Mouse (Mus musculus) adrenal gland, adult 18-20 months (tissue): ENCODE data around the gene Hnf4a. TPM values are rescaled to one million over a fixed set of nuclear protein-coding genes. Genes with fewer than 3 reads are reported as not detected.
A peak's percentile ranks its signal among the peaks of the same experiment; 100 is the strongest.
"Not testable (repeated sequence)": the region's sequence is repeated elsewhere in the genome, so short reads cannot be mapped to it uniquely, and the experiment has no call there.

ENCODE experiments used
- DNase-seq, 2 experiments: peaks; one replicate each; pipeline ENCODE4 v3.0.0; 2021 to 2022; ENCODE audit warnings: low spot score in 2 of 2
- long read RNA-seq, 2 experiments: library from polyadenylated mRNA; stranded (forward); transcript quantifications; one replicate each; pipeline ENCODE4 v2.0.0; 2021
- total RNA-seq, 2 experiments: library from RNA; stranded (reverse); gene quantifications; 1 replicate in 1 of 2; 2 replicates in 1 of 2; pipeline ENCODE4 v1.2.3; 2021

Gene Hnf4a
- total RNA-seq, result under 1 TPM in 1 of 2 experiments, not detected in 1; 0.73 TPM
- long read RNA-seq, experiment 1, result 0 reads
- long read RNA-seq, experiment 2, result 0 reads

DNA sequence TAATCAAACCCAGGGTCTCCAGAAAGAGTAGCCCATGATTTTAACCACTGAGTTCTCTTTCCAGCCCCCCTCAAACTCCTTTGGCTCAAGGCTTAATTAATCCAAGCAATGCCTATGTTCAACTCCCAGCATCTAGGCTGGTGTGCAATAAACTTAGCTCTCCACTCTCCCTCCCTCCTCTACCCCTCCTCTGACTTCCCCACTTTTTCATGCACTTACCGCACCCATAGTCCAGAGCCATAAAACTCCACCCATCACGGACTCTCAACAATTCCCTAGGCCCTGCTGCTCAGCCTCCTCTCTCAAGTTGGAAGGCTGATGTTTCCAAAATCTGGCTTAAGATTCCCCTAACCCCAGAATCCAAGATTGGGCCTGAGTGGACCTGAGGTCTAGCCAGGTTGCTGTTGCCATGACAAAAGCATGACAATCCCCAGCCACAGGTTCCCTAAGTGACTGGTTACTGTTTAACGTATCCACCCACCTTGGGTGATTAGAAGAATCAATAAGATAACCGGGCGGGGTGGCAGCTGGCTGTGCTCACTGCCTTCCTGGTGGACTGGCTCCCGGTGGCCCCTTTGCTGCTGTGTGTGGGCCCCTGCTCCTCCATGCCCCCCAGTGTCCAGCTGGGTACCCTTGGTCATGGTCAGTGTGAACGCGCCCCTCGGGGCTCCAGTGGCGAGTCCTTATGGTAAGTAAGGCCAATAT is at the start of gene Hnf4a:
Hnf4a (plus strand) TSS at position 509 of the 705 bp plus-strand sequence.
- DNase-seq, result no peak

DNA sequence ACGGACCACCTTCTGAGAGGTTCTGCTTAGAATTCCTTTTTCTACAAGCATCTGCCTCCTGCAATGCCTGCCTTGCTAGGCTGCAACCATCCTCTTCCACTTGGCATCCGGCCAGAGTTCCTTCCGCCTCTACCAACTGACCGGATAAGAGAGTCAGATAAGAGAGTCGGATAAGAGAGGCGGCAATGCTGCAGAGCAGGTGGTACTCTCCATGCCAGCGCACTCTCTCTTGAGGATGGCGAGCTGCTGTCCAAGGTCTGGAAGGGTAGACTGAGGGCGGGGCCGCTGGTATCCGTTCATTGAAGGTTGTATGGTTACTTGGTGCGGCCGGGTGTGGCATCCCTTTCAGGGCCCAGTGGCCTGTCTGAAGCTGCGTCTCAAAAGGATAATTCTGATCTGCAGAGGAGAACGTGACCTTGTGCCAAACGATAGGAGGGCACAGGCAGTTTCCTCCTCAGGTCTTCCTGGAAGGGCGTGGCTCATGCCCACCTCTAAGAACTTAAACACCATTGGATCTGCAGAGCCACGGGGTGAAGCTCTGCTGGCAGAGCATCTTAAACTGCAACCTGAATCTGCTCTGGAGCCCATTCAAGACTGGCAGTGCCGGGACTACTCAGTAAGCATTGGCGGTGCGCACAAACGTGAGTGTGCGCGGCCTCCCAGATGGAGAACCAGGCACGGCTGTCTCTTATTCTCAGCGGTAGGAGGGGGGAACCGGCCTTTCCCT is 47.9 kb upstream of the Hnf4a start:
- DNase-seq, result no peak

DNA sequence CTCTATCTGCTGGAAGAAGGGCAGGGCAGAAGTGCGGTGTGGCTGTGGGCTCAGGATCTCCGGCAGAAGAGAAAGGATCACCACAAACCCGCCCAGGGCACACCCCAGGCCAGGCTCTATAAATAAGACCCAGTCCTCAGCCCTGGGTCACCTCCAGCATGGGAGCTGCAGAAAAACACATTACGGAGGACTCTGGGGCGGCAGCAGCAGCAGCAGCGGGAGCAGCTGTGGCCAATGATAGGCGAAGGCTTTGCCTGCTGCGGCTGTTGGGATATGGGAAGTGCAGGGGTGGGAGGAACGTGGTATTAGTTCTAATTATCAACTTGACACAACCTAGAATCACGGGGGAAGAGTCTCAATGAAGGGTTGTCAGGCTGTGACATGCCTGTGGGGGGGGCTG is 47.2 kb upstream of the Hnf4a start:
- DNase-seq, result no peak

DNA sequence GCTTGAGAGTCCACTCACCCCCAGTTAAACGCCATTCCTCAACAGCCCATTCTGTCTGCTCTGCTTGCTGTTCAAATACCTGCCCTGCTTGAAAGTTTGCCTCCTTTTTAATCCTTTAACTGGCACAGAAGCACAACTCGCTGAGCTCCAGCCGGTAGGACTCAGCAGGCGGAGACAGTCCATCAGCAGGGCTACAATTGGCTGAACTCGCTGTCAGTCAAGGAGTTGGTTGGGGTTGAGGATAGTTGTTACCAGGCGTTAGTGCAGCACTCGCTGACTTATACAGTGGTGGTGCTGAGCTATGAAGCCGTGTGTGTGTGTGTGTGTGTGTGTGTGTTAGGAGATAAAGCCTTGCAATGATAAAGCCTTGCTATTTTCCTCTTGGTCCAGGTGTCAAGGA is 46.0 kb upstream of the Hnf4a start:
- DNase-seq, result no peak

DNA sequence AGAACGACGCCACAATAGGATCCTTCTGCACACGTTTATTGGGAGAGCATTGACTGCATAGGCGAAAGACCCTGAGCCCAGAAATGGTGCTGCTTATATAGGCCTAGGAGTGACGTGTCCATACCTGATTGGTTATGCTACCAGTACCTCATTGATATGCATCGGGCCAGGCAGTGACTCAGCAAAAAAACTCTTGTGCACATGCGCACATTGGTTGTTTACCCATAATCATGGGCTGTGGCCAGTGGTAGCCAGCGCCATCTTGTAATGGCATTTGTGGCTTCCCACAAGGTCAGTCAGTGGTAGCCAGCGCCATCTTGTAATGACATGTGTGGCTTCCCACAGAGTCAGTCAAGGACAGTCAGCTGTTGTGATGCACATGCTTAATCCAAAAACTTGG is 45.3 kb upstream of the Hnf4a start:
- DNase-seq, result not testable (repeated sequence)

DNA sequence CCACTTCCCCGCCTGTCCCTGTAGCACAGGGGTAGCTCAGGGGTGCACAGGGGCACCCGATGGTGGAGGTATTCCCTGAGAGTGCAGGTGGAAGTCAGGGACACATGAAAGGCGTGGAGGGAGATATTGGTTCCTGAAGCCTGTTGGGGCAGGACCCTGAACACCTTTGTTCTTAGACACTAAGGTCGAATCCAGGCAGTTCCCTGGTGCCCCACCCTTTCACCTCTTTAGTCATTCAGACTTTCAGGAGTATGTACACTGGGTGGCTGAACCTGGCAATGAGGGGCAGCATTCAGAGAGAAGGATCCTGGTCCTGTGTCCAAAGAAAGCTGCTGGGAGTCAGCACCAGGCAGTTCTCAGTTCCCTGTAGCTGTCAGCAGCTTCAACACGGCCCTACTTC is 44.2 kb upstream of the Hnf4a start:
- no peak for DNase-seq

DNA sequence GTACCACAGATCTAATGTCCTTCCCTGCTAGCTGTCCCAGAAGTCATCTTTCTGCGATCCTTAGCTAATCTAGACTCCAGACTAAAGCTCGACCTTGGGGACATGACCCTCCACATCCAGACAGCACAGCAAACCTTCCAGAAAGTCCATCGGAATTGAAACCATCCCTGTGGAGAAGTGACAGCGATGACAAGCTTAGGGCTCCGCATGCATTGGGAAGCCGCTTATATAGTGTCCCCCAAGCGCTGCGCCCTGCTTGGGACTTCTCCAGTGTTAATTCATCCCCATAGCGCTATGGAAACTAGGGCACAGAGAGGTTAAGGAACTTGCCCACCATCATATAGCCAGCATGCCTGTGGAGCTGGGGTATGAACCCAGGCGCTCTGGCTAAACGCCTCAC is 43.8 kb upstream of the Hnf4a start:
- DNase-seq, result no peak

DNA sequence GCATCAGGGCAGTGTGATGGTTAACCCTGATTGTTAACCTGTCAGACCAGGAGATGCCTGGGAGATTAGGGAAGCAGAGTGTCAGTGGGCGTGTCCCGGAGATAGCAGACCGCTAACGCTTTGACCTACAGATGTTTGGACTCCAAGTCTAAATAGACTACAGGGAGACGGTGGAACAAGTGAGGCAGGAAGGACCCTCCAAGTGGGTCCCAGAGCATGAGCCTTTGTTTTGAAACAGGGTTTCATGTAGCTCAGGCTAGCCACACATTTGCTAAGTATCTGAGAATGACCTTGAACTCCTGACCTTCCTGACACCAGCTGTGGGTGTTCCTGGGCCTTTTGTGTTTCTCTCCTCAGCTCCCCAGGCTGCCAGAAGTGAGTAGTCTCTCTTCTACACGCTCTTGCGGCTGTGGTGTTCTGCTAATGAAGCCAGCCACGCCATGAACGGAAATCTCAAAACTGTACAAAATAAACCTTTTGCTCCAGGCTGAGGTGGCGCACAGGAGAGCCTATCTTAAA is 43.3 kb upstream of the Hnf4a start:
- no peak for DNase-seq

DNA sequence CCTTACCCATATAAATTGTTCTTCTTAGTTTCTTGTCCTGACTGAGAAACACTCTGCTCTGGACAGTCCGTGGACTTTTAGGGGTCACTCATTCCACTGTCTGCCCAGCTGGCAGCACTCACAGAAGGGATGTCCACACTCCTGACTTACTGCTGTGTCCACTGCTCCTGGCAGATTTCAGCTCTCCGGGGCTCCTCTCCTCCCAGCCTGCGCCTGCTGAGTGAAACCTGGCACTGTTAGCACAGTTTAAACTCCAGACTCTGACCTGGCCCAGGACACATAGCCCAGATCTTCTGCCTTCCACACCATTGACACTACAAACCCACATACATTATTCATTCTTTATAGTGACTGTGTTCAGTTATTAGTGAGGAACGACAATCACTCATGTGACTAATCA is 42.6 kb upstream of the Hnf4a start:
- DNase-seq, result no peak

DNA sequence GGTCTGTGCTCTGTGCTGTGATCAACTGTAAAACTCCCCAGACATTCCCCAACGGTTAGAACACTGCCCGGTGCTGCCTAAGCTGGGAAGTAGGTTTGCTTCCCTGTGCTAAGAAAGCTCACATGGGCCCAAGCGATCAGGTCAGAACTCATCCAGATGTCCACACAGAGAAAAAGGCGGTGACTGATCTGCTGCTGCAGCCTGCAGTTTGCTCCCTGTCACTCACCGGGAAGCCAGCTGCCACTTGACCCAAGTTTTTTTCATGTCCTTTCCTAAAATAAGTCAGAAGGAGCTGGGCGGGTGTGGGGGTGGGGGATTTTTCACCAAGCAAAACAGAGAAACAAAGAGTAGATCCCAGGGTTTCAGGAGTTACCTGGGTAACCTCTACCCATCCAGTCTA is 42.0 kb upstream of the Hnf4a start:
- no peak for DNase-seq

DNA sequence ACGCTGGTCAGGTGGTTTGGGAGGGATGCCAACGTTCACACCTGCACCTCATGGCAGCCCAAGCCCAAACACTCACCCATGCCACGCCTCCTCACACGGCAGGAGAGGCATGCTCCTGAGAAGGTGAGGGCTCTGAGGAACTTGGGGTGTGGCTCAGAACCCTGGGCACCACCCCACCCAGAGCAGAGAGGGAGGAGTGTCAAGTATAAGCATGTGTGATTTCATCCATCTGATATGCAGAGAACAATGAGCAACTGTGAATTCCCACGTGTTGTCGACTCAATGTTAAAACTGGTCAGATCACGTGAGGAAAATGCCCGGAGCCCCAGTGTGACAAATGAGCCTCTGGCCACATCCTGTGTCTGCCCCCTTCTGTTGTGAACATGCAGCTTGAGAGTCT is 39.8 kb upstream of the Hnf4a start:
- no peak for DNase-seq

DNA sequence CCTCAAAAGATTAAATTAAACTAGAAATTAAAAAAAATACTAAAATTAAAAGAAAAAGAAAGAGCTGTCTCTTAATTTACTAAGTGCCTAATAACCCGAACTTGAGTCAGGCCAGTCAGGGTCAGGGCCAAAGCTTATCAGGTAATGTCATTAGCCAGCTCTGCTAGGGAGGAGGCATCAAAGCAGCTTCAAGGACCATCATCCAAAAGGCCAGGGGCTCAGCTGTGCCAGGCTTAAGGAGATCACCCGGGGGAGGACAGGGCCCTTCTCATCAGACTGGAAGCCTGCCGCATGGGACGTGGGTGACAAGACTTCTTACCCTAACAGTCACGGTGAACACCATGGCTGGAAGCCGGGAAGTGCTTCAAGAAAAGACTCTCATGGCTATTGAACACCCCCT is 39.0 kb upstream of the Hnf4a start:
- peak in 1 of 2 experiments; percentile 50 for DNase-seq

DNA sequence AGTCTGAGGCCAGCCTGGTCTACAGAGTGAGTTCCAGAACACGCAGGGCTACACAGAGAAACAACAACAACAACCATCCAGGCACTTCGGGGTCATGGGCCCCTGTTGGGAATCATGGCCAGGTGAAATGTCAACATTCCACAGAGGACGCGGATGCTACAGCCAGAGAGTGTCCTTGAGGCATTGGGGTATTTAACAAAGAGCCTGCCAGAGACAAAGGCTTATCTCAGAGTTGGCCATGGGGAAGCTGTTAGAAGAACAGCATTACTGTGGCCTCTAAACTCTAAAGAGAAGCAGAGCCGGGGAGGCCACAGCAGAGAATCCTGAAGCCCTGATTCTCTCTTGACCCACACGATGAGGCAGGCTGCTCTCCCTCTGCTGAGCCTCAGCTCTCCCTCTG is 37.7 kb upstream of the Hnf4a start:
- DNase-seq, result no peak

DNA sequence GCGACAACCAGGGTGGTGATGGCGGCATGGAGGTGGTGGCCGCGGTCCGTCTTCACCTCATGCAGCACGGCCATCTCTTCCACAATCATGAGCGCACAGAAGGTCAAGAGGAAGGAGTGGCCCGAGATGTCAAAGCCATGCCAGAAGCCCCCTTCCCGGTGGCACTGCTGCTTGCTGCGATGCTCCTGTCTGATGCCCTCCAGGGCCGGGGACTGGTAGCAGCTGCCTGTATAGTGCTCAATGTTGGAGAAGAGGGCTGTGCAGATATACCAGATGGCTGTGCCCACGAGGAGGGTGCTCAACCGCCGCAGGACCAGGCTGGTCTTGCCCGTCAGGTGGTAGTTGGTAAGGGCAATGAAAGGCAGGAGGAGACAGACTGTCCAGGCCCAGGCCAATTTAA is 36.9 kb upstream of the Hnf4a start:
- no peak for DNase-seq

DNA sequence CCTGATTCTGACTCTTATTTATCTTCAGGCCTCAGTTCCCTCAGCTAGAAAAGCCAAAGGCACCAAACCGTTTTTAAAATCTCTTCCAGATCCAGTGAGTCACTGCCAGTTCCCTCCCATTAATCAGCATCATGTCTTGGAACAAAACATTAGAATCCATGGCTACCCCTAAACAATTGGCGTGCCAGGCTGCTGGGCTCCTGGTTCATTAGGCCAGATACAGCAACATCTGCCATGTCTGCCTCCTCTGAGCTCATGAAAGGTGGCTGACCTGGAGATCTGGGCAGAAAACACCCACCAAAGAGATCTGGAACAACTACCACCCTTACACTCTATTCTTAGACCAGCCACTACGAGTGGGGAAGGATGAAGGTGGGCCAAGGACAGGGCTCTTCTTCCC is 35.5 kb upstream of the Hnf4a start:
- DNase-seq, result peak in 1 of 2 experiments; percentile 38

DNA sequence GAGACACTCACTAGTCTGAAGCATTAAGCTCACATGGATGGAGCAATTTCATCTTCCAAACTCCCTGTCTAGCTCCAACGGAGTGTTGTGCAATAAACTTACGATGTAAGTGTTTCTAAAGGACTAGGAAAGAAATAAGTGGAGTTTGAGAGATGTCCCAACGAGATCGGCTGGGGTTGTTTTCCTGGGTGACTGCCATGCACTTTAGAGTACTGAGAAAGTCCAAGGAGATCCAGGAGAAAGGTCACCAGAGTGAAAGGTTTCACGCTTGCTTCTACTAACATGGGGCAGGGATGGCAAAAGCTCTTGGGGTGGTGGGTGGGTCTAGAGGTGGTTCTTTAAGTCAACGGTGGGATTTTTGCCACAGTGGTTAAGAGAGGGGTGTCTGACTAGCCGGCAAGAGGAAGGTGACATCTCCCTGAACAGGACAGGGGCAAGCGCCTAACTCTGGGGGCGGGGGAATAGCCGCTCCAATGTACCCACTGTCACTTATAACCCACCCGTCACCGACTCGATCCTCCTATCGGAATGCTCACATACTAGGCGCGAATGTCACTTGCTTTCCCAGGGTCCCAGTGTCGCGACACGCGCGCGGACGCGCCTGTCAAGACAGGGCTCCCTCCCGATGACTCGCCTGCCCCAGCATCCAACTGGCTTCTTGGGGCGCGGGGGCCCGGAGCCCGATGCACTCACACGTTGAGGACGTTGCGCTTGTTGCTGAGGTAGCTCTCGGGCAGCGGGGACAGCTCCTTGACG is 34.7 kb upstream of the Hnf4a start:
- DNase-seq, result peak in 1 of 2 experiments; percentile 29

DNA sequence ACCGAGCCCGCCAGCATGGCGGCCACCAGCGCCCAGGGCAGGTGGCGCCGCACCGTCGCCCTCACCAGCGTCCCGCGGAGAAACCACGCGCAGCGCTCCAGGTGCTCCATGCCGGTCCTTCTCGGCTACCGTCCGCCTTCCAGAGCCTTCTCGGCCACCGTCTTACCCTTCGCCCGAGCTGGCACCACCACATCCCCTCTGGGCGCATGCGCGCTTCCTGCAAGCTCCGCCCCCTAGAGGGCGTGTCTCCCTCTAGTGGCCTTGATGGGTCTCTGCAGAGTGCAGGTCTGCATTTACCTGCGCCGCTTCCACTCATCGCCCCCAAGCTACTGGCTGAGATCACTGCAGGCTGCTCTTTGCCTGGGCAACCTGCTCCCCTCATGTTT is 34.1 kb upstream of the Hnf4a start, which contains the start of gene Fitm2:
Fitm2 (minus strand) TSS at position 164 of the 386 bp plus-strand sequence.
- DNase-seq, result peak; percentile 95 to 96

DNA sequence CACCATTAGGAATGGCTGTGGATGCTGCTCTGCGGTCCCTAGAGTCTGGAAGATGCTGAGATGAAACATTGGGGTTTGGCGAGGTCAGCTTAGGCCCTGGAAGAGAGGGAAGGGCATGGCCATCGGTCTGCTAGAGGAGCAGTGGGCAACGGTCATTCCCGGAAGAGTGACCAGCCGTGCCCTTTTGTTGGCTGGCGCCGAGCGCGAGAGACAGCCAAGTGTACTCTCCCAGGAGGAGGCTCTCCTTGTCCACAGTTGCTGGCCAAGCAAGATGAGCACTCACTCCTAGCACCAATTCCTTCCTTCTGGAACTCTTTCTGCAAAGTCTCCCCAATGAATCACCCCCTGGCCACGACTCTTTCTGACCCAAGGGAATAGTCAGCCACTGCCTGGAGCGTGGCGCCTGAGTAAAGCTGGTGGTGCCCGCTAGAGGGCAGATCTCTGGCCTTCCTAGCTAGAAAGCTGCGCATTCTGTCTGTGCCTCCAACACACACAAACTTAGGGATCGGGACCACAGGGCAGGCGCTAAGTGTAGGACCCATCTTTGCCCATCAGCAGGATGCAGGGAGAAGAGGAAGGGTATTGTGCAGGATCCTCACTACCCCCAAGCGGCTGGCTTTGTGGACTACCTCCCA is 26.3 kb upstream of the Hnf4a start:
- no peak for DNase-seq

DNA sequence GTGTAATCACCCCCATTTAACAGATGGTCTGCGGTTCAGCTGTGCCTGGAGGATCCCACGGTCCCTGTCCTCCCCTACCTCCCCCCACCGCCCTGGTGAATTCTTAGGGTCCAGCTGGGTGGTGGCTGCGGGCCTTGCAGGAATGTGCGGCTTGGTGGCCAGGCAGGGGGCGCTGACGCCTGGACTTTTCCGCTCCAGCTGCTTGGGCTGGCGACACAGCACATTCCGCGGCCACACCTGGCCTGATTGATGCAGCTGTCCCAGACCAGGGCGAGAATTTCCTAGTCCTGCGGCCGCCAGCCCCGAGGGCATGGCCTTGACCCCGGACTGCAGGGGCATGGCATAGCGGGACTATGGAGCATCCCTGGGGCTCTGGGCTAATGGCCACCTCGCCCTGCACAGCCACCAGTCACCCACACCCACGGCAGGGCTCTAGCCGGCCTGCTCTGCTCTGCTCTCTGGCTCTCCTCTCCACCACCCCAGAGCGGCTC is 25.0 kb upstream of the Hnf4a start:
- no peak for DNase-seq

DNA sequence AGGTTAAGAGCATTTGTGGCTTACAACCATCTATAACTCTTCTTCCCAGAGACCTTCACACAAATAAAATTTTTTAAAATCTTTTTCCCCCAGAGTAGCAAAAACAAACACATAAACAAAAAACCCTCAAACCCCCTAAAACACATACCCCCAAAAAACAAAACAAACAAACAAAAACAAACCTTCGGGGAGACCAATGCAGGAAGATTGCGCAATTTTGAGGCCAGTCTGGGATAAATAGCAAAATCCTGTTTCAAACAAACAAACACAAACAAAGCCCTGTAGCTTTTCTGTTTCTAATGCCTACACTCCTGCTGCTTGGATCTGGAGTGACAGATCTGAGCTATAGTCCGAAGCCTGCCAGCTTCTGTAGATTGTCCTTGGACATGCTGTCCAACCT is 19.2 kb upstream of the Hnf4a start:
- no peak for DNase-seq

DNA sequence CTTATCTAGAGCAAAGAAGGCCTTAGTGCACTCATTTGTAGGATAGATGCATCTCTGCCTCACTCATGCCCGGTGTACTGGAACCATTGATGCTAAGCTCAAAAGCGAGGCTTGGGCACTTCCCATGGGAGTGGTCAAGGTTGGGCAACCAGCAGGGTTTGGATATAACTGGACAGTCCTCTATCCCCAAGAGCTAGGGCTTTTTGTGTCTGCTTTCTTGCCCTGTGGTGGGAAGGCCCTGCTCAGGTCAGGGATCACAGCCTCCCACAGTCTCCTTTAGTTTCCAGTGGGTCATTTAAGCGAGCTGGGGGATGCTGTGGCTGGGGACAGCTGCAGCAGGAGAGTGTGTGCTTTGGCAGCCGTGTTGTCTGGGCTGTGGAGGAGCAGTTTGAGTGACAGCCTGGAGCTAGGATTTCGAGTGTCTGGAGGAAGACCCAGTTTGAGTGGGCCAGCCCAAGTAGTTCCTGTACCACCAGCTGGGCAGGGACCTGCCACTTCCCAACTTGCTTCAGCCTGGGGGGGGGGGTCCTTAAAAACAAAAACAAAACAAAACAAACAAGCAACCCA is 16.8 kb upstream of the Hnf4a start:
- DNase-seq, result no peak
